Mouse (Mus musculus) forebrain, postnatal 0 days (tissue): Measurements from ENCODE around the gene Slfn9. TPM values are rescaled to one million over a fixed set of nuclear protein-coding genes. Genes with fewer than 3 reads are reported as not detected.

Experiments
- ATAC-seq: fragments of 200-750 bp; cut with Nextera tagmentation; 2 replicates; pipeline ENCODE4 v1.8.0; 2017; ENCODE audit warnings: mild to moderate bottlenecking, moderate library complexity
- DNase-seq: peaks from one replicate; pipeline ENCODE4 v3.0.0-alpha.2; 2015
- H3K27ac ChIP-seq: fragments of 300-500 bp; sonication (generic); 2 replicates; pipeline ENCODE4 v1.5.1; 2014; ENCODE audit warnings: low read depth, mild to moderate bottlenecking, antibody characterized with exemption, low read length, moderate library complexity, mixed read lengths
- H3K27me3 ChIP-seq: fragments of 300-500 bp; sonication (generic); 2 replicates; pipeline ENCODE4 v1.6.1; 2014; ENCODE audit warnings: mild to moderate bottlenecking, low read length, mixed read lengths; ENCODE audit not compliant: insufficient read depth
- H3K36me3 ChIP-seq: fragments of 300-500 bp; sonication (generic); 2 replicates; pipeline ENCODE4 v1.6.1; 2014; ENCODE audit warnings: mild to moderate bottlenecking, moderate library complexity; ENCODE audit not compliant: insufficient read depth
- H3K4me1 ChIP-seq: fragments of 300-500 bp; sonication (generic); 2 replicates; pipeline ENCODE4 v1.6.1; 2014; ENCODE audit warnings: antibody characterized with exemption; ENCODE audit not compliant: insufficient read depth
- H3K4me2 ChIP-seq: fragments of 300-500 bp; sonication (generic); 2 replicates; pipeline ENCODE4 v1.6.1; 2014; ENCODE audit warnings: low read depth, mild to moderate bottlenecking, moderate library complexity
- H3K4me3 ChIP-seq: fragments of 300-500 bp; sonication (generic); 2 replicates; pipeline ENCODE4 v1.5.1; 2014; ENCODE audit warnings: low read depth, low read length, mixed read lengths
- H3K9ac ChIP-seq: fragments of 300-500 bp; sonication (generic); 2 replicates; pipeline ENCODE4 v1.6.1; 2014; ENCODE audit warnings: mild to moderate bottlenecking
- H3K9me3 ChIP-seq: fragments of 300-500 bp; sonication (generic); 2 replicates; pipeline ENCODE4 v1.6.1; 2016; ENCODE audit warnings: low read length
- CTCF ChIP-seq: sonication (generic); IDR thresholded peaks from 2 replicates; pipeline ENCODE4 v1.5.1; 2016; ENCODE audit warnings: antibody characterized with exemption, control low read depth, low read depth
- WGBS: fragments of 180-500 bp; shearing (Covaris S2); extraction: QIAGEN DNeasy Blood & Tissue Kit; methylation state at CpG from one replicate; pipeline ENCODE4 v1.1.7; 2014; 5-methylcytosine and 5-hydroxymethylcytosine counted together
- microRNA-seq, 2 experiments: library from miRNA; unstranded; fragments of <30 nt; microRNA quantifications; one replicate each; pipeline ENCODE4; 2016
- polyA plus RNA-seq: library from polyadenylated mRNA; unstranded; fragments of >200 nt; fragmentation: Nextera tagmentation; extraction: Ambion mirVana; gene quantifications from 2 replicates; pipeline ENCODE4 v1.2.1, GENCODE M21; 2015
- total RNA-seq: library from RNA; depleted of rRNA; stranded (reverse); fragments of >200 nt; gene quantifications from 2 replicates; pipeline ENCODE4 v1.2.3, GENCODE M21; 2014; rRNA removed

Slfn9 gene
- total and polyA plus RNA-seq, 2 experiments from 2014 or later: 1.3 to 2.2 TPM

DNA sequence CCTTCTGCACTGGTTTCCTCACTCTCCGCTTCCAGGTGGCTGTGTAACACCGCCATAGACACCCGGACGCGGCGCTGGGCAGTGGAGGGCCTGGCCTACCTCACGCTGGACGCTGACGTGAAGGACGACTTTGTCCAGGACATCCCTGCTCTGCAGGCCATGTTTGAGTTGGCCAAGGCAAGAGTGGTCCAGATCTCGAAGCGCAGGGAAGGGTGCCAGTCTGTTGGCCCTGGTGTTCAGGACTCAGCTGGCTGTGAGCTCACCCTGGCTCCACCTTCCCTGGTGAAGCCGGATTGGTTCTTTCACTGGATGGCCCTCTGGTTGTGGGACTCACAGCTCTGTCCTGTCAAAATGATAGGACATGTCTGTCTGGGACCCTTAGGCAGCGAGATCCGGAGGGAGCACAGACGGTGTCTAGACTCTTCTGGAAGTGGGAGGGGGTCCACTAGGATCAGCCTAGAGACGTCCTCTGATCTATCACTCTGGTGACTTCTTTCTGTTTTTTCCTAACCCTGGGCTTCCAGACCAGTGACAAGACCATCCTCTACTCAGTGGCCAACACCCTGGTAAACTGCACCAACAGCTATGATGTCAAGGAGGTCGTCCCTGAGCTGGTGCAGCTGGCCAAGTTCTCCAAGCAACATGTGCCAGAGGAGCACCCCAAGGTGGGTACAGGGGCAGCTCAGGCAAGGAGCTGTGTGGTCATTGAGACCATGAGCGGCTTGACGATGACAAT is 62.6 kb downstream of the Slfn9 start:
- TF ChIP-seq CTCF: no peak
- no peak overlapping the region for H3K27ac ChIP-seq
- no peak overlapping the region for H3K4me2 ChIP-seq
- no peaks in the 10 kb centered on the region for H3K9me3 ChIP-seq
- DNase-seq (no peak), ATAC-seq (no peak)
- H3K4me1 ChIP-seq: no peaks in the 10 kb centered on the region
- H3K36me3 ChIP-seq: no peaks in the 10 kb centered on the region
- H3K4me3 ChIP-seq: no peak overlapping the region
- H3K9ac ChIP-seq: no peak overlapping the region
- WGBS: 30% methylated on average over 20 of the region's 20 CpGs
- peaks cover 22% of the 10 kb centered on the region for H3K27me3 ChIP-seq

Small RNAs within 50 kb of the gene (microRNA-seq; reads per million reads assigned to microRNA genes)
- gene Gm27598 (0 reads per million in 2 experiments), gene Mir7679 (0 reads per million in 2 experiments)

Other genes with a start within 250 kb of the Slfn9 start
- gene Cct6b, start 227.5 kb downstream of the Slfn9 start, total RNA-seq: 0.23 TPM in 1 of 2 replicates, not detected in the other
- 0.19 and 0.28 TPM in 2 replicates for gene Cct6b, start 227.5 kb downstream of the Slfn9 start, polyA plus RNA-seq
- gene Zfp830, start 227.5 kb downstream of the Slfn9 start, total RNA-seq: 21.5 and 23.8 TPM in 2 replicates
- 17.0 and 19.6 TPM in 2 replicates for gene Zfp830, start 227.5 kb downstream of the Slfn9 start, polyA plus RNA-seq
- 41.2 and 53.6 TPM in 2 replicates for gene Lig3, start 210.7 kb downstream of the Slfn9 start, total RNA-seq
- 13.4 and 18.3 TPM in 2 replicates for gene Lig3, start 210.7 kb downstream of the Slfn9 start, polyA plus RNA-seq
- 4.3 and 6.0 TPM in 2 replicates for gene Rffl, start 120.6 kb downstream of the Slfn9 start, total RNA-seq
- 2.3 and 2.8 TPM in 2 replicates for gene Rffl, start 120.6 kb downstream of the Slfn9 start, polyA plus RNA-seq
- gene Rad51d, start 101.2 kb downstream of the Slfn9 start, total RNA-seq: 8.6 and 9.5 TPM in 2 replicates
- 13.4 and 14.0 TPM in 2 replicates for gene Rad51d, start 101.2 kb downstream of the Slfn9 start, polyA plus RNA-seq
- not detected in 2 replicates for gene Fndc8, start 99.7 kb downstream of the Slfn9 start, total RNA-seq
- 0.06 and 0.29 TPM in 2 replicates for gene Fndc8, start 99.7 kb downstream of the Slfn9 start, polyA plus RNA-seq
- gene Nle1, start 83.4 kb downstream of the Slfn9 start, total RNA-seq: 31.5 and 34.9 TPM in 2 replicates
- gene Nle1, start 83.4 kb downstream of the Slfn9 start, polyA plus RNA-seq: 26.4 and 27.2 TPM in 2 replicates
- gene Unc45b, start 81.3 kb downstream of the Slfn9 start, total RNA-seq: 1.4 and 3.0 TPM in 2 replicates
- 2.2 and 2.4 TPM in 2 replicates for gene Unc45b, start 81.3 kb downstream of the Slfn9 start, polyA plus RNA-seq
- 2.6 and 5.4 TPM in 2 replicates for gene Slfn5, start 40.5 kb downstream of the Slfn9 start, total RNA-seq
- 1.5 and 2.4 TPM in 2 replicates for gene Slfn5, start 40.5 kb downstream of the Slfn9 start, polyA plus RNA-seq
- 0.23 and 0.29 TPM in 2 replicates for gene Slfn8, start 29.0 kb upstream of the Slfn9 start, total RNA-seq
- gene Slfn8, start 29.0 kb upstream of the Slfn9 start, polyA plus RNA-seq: 0.06 and 0.27 TPM in 2 replicates
- gene Slfn2, start 73.3 kb upstream of the Slfn9 start, total RNA-seq: 1.8 and 3.5 TPM in 2 replicates
- 1.5 and 1.9 TPM in 2 replicates for gene Slfn2, start 73.3 kb upstream of the Slfn9 start, polyA plus RNA-seq
- 0.14 TPM in 1 of 2 replicates, not detected in the other for gene Slfn1, start 125.0 kb upstream of the Slfn9 start, total RNA-seq
- 0.08 TPM in 1 of 2 replicates, not detected in the other for gene Slfn1, start 125.0 kb upstream of the Slfn9 start, polyA plus RNA-seq
- 0.05 and 0.08 TPM in 2 replicates for gene Slfn4, start 183.4 kb upstream of the Slfn9 start, total RNA-seq
- gene Slfn4, start 183.4 kb upstream of the Slfn9 start, polyA plus RNA-seq: 0.06 TPM in 2 replicates
- gene Slfn3, start 199.5 kb upstream of the Slfn9 start, total RNA-seq: 0.24 and 0.38 TPM in 2 replicates
- 0.10 TPM in 2 replicates for gene Slfn3, start 199.5 kb upstream of the Slfn9 start, polyA plus RNA-seq